Mouse (Mus musculus): ENCODE data around the gene Tlr7. TPM values are rescaled to one million over a fixed set of nuclear protein-coding genes. Genes with fewer than 3 reads are reported as not detected.

The Tlr7 gene
- 0.51 and 0.53 TPM in 2 replicates for polyA plus RNA-seq (2012; rRNA removed)

GRCm38 (mm10) chrX:167330399-167330798, at the start of gene Tlr7:
TSS of gene Tlr7 (minus strand) at chrX:167330558.

GRCm38 (mm10) chrX:167264086-167264485, 66.3 kb downstream of the Tlr7 start, which contains the start of gene Tlr8:
TSS of gene Tlr8 (minus strand) at chrX:167264329.

Other genes starting within 250 kb of the Tlr7 start
- 3,343 and 3,388 TPM in 2 replicates for gene Tmsb4x, start 121.2 kb downstream of the Tlr7 start, polyA plus RNA-seq (2012; rRNA removed)
- 0.05 and 0.06 TPM in 2 replicates for gene Tlr8, start 66.2 kb downstream of the Tlr7 start, polyA plus RNA-seq (2012; rRNA removed)
- gene Prps2, start 52.2 kb upstream of the Tlr7 start, polyA plus RNA-seq (2012; rRNA removed) = 7.8 and 8.8 TPM in 2 replicates